Mouse (Mus musculus): ENCODE data around the gene Kif16b.

DNA sequence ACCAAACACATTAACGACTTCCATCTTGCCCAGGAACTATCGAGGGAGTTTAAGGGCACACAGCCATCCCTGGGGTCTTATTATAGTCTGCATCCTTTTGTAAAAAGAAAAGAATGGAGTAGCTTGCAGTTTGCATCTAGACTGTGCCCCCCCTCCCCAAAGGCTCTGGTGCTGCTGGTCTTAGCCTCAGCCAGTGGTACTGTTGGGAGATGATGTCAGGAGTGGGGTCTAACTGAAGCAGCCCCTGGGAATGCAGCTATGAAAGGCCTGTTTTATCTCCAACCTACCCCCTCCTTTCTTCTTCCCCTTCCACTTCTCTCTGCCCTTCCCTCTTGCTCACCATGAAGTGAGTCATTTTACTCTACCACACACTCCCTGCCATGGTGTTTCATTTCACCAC is 298.1 kb downstream of the Kif16b start:
- TF ChIP-seq CHD2 (IDR thresholded peaks at IDR 0.05; ENCODE audit: low read depth, low read length): no peak
- TF ChIP-seq ZNF384 (IDR thresholded peaks at IDR 0.05; ENCODE audit: low read depth, low read length): no peak
